Mouse (Mus musculus): Measurements from ENCODE around the gene Ltbp4. TPM values are rescaled to one million over a fixed set of nuclear protein-coding genes. Genes with fewer than 3 reads are reported as not detected.

Gene Ltbp4
- total and polyA plus RNA-seq, 3 experiments: 0.43 to 2.6 (median 1.5) TPM

- no peak overlapping the region for H3K27ac ChIP-seq (ENCODE audit: insufficient read depth, low read depth)
- no peak overlapping the region for H3K9ac ChIP-seq (ENCODE audit: insufficient read depth, low read depth)
- no peaks in the 10 kb centered on the region for H3K79me2 ChIP-seq (replicated peaks; ENCODE audit: control insufficient read depth, extremely low read depth, insufficient read depth, poor library complexity, severe bottlenecking)
- no peaks in the 10 kb centered on the region for H3K4me1 ChIP-seq (ENCODE audit: control insufficient read depth in 1 of 2, insufficient read depth in 2 of 2)
- H3K4me3 ChIP-seq (replicated peaks in 1 of 3; ENCODE audit: low read depth in 2 of 3, low read length in 2 of 3, poor library complexity in 1 of 3): no peak overlapping the region
- dilution Hi-C loops (cut with MboI; ENCODE audit: extremely low pct_ligation_motif_present, extremely low pct_unique_long_range_greater_than_20kb, low sequenced_read_pairs) (no loop called here), in situ Hi-C loops (cut with MboI; ENCODE audit: low pct_ligation_motif_present, low pct_unique_long_range_greater_than_20kb, low sequenced_read_pairs) (no loop called here)
- H3K9me3 ChIP-seq (replicated peaks; ENCODE audit: low read length): no peaks in the 10 kb centered on the region
- H3K4me2 ChIP-seq (ENCODE audit: insufficient read depth, low read depth, poor library complexity, severe bottlenecking): no peak overlapping the region
- no peaks in the 10 kb centered on the region for H3K36me3 ChIP-seq (replicated peaks in 1 of 2; ENCODE audit: control insufficient read depth in 1 of 2, insufficient read depth in 1 of 2, low read length in 1 of 2)
- TF ChIP-seq TCF12 (IDR thresholded peaks at IDR 0.05; ENCODE audit: low read depth, low read length) (no peak), ZC3H11A (IDR thresholded peaks at IDR 0.05; ENCODE audit: low read depth, low read length) (no peak), HCFC1 (IDR thresholded peaks at IDR 0.05; ENCODE audit: low read depth, low read length) (no peak), MAZ (IDR thresholded peaks at IDR 0.05; ENCODE audit: low read depth, low read length) (no peak), NELFE (IDR thresholded peaks at IDR 0.05; ENCODE audit: low read depth, low read length) (no peak), MXI1 (IDR thresholded peaks at IDR 0.05; ENCODE audit: low read depth, low read length) (no peak), GABPA (IDR thresholded peaks at IDR 0.05; ENCODE audit: insufficient replicate concordance, low read depth, low read length) (no peak), MAX (IDR thresholded peaks at IDR 0.05; ENCODE audit: low read length) (no peak), TBP (conservative IDR thresholded peaks at IDR 0.05; ENCODE audit: low read depth, low read length) (no peak), NRF1 (IDR thresholded peaks at IDR 0.05; ENCODE audit: low read depth, low read length) (no peak), IRF4 (IDR thresholded peaks at IDR 0.05; ENCODE audit: low read depth, low read length) (no peak), EP300 (IDR thresholded peaks at IDR 0.05; ENCODE audit: low read length) (no peak), SMC3 (IDR thresholded peaks at IDR 0.05; ENCODE audit: low read depth, low read length) (no peak), MAFK (IDR thresholded peaks at IDR 0.05; ENCODE audit: insufficient replicate concordance, low read length) (no peak)
- no peak for DNase-seq (ENCODE audit: extremely low read depth)
- peaks cover 8% of the 10 kb centered on the region for H3K27me3 ChIP-seq (replicated peaks)
These were observed 14.5 kb downstream of the Ltbp4 start for GRCm38 (mm10) chr7:27323001-27323400.

- in situ Hi-C loops (cut with MboI; ENCODE audit: low pct_ligation_motif_present, low pct_unique_long_range_greater_than_20kb, low sequenced_read_pairs) (no loop called here), dilution Hi-C loops (cut with MboI; ENCODE audit: extremely low pct_ligation_motif_present, extremely low pct_unique_long_range_greater_than_20kb, low sequenced_read_pairs) (no loop called here)
- TF ChIP-seq SIN3A (IDR thresholded peaks at IDR 0.05; ENCODE audit: low read length) (no peak), UBTF (IDR thresholded peaks at IDR 0.05; ENCODE audit: low read depth, low read length) (no peak), HCFC1 (IDR thresholded peaks at IDR 0.05; ENCODE audit: low read depth, low read length) (no peak), RAD21 (IDR thresholded peaks at IDR 0.05; ENCODE audit: low read depth, low read length) (no peak), ETS1 (conservative IDR thresholded peaks at IDR 0.05; ENCODE audit: low read depth, low read length) (no peak), NELFE (IDR thresholded peaks at IDR 0.05; ENCODE audit: low read depth, low read length) (no peak), MAZ (IDR thresholded peaks at IDR 0.05; ENCODE audit: low read depth, low read length) (no peak), POLR2AphosphoS2 (IDR thresholded peaks at IDR 0.05; ENCODE audit: low read depth, low read length) (no peak), NRF1 (IDR thresholded peaks at IDR 0.05; ENCODE audit: low read depth, low read length) (no peak), TBP (conservative IDR thresholded peaks at IDR 0.05; ENCODE audit: low read depth, low read length) (no peak), ZMIZ1 (IDR thresholded peaks at IDR 0.05; ENCODE audit: low read depth, low read length) (no peak), MYC (IDR thresholded peaks at IDR 0.05; ENCODE audit: low read depth, low read length) (no peak), JUND (conservative IDR thresholded peaks at IDR 0.05; ENCODE audit: low read depth, low read length) (no peak), PAX5 (IDR thresholded peaks at IDR 0.05; ENCODE audit: low read length) (no peak), GABPA (IDR thresholded peaks at IDR 0.05; ENCODE audit: insufficient replicate concordance, low read depth, low read length) (no peak), ZNF384 (IDR thresholded peaks at IDR 0.05; ENCODE audit: low read depth, low read length) (no peak), MXI1 (IDR thresholded peaks at IDR 0.05; ENCODE audit: low read depth, low read length) (no peak), ZC3H11A (IDR thresholded peaks at IDR 0.05; ENCODE audit: low read depth, low read length) (no peak), EP300 (IDR thresholded peaks at IDR 0.05; ENCODE audit: low read length) (no peak)
- H3K79me2 ChIP-seq (replicated peaks; ENCODE audit: control insufficient read depth, extremely low read depth, insufficient read depth, poor library complexity, severe bottlenecking): no peaks in the 10 kb centered on the region
- H3K4me2 ChIP-seq (ENCODE audit: insufficient read depth, low read depth, poor library complexity, severe bottlenecking): no peak overlapping the region
- DNase-seq (ENCODE audit: extremely low read depth): no peak
- H3K9me3 ChIP-seq (replicated peaks; ENCODE audit: low read length): no peaks in the 10 kb centered on the region
- H3K27ac ChIP-seq (ENCODE audit: insufficient read depth, low read depth): no peak overlapping the region
- no peak overlapping the region for H3K9ac ChIP-seq (ENCODE audit: insufficient read depth, low read depth)
- H3K4me1 ChIP-seq (ENCODE audit: control insufficient read depth in 1 of 2, insufficient read depth in 2 of 2): no peaks in the 10 kb centered on the region
- H3K36me3 ChIP-seq (replicated peaks in 1 of 2; ENCODE audit: control insufficient read depth in 1 of 2, insufficient read depth in 1 of 2, low read length in 1 of 2): no peaks in the 10 kb centered on the region
- no peak overlapping the region for H3K4me3 ChIP-seq (replicated peaks in 1 of 3; ENCODE audit: low read depth in 2 of 3, low read length in 2 of 3, poor library complexity in 1 of 3)
- peaks cover 4% of the 10 kb centered on the region for H3K27me3 ChIP-seq (replicated peaks)
These were observed 15.2 kb downstream of the Ltbp4 start for GRCm38 (mm10) chr7:27322291-27322690.
